Mouse (Mus musculus) midbrain, embryonic 13.5 days (tissue): ENCODE data around the gene Tysnd1. TPM values are rescaled to one million over a fixed set of nuclear protein-coding genes. Genes with fewer than 3 reads are reported as not detected.

Experiments
- ATAC-seq: fragments of 200-750 bp; cut with Nextera tagmentation; 2 replicates; pipeline ENCODE4 v1.8.0; 2017; ENCODE audit warnings: mild to moderate bottlenecking, moderate TSS enrichment, moderate library complexity
- H3K27ac ChIP-seq: fragments of 300-500 bp; sonication (generic); 2 replicates; pipeline ENCODE4 v1.5.1; 2015; ENCODE audit warnings: inconsistent platforms, mild to moderate bottlenecking, moderate library complexity
- H3K27me3 ChIP-seq: fragments of 300-500 bp; sonication (generic); 2 replicates; pipeline ENCODE4 v1.6.1; 2015; ENCODE audit warnings: mild to moderate bottlenecking, inconsistent platforms
- H3K36me3 ChIP-seq: fragments of 300-500 bp; sonication (generic); 2 replicates; pipeline ENCODE4 v1.6.1; 2015; ENCODE audit warnings: mild to moderate bottlenecking, inconsistent platforms
- H3K4me1 ChIP-seq: fragments of 300-500 bp; sonication (generic); replicated peaks from 2 replicates; pipeline ENCODE4 v1.6.1; 2015; ENCODE audit warnings: inconsistent platforms
- H3K4me2 ChIP-seq: fragments of 300-500 bp; sonication (generic); replicated peaks from 2 replicates; pipeline ENCODE4 v1.6.1; 2015; ENCODE audit warnings: moderate library complexity, mild to moderate bottlenecking, inconsistent platforms
- H3K4me3 ChIP-seq: fragments of 300-500 bp; sonication (generic); replicated peaks from 2 replicates; pipeline ENCODE4 v1.5.1; 2015; ENCODE audit warnings: mild to moderate bottlenecking, inconsistent platforms
- H3K9ac ChIP-seq: fragments of 300-500 bp; sonication (generic); replicated peaks from 2 replicates; pipeline ENCODE4 v1.6.1; 2015; ENCODE audit warnings: mild to moderate bottlenecking, inconsistent platforms
- H3K9me3 ChIP-seq: fragments of 300-500 bp; sonication (generic); 2 replicates; pipeline ENCODE4 v1.6.1; 2016; ENCODE audit warnings: mild to moderate bottlenecking, inconsistent platforms
- WGBS: fragments of 180-500 bp; shearing (Covaris S2); methylation state at CpG from one replicate; pipeline ENCODE4 v1.1.7; 2015; 5-methylcytosine and 5-hydroxymethylcytosine counted together
- polyA plus RNA-seq: library from polyadenylated mRNA; unstranded; fragments of >200 nt; fragmentation: Nextera tagmentation; extraction: Ambion mirVana; gene quantifications from 2 replicates; pipeline ENCODE4 v1.2.1, GENCODE M21; 2015

Tysnd1 gene
- polyA plus RNA-seq, 1 experiment from 2014 or later = 24.9 TPM

DNA sequence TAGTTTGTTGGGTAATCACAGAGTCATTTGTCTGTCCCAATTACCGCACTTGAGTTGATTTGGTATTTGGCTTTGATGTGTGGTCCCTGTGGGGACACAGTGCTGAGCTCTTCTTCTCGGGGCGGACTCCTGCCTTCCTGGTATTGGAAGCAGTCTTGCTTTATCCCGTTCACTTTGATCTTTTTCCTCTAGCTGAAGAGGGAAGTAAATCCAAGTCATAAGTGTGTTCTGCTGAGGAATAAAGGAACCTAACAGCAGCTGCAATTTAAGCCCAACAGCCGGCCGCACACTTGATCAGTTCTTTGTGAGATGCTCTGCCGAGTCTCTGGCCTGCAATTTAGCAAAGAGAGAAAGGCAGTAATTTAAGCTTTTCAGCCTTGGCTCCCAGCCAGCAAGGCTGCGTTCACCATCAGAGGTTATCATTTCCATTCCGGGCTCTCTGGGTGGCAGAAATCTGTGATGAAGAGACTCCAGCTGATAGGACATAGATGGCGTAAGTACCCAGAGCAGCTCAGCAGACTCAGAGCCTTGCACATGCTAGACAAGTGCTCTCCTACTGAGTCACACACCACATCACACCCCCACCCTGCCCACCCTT, 32.8 kb upstream of the Tysnd1 start:
- H3K27ac ChIP-seq = peak overlapping the region; percentile 73
- peaks cover 73% of the 10 kb centered on the region for H3K36me3 ChIP-seq
- no peaks in the 10 kb centered on the region for H3K27me3 ChIP-seq
- 0 out of 2 replicates have a peak, but pooled peaks cover 4% of the 10 kb centered on the region for H3K4me1 ChIP-seq
- H3K4me2 ChIP-seq = no peak overlapping the region
- ATAC-seq = peak; percentile 82
- H3K4me3 ChIP-seq = no peak overlapping the region
- no peak overlapping the region for H3K9ac ChIP-seq
- 53% methylated on average over 10 of the region's 10 CpGs for WGBS
- no peaks in the 10 kb centered on the region for H3K9me3 ChIP-seq

DNA sequence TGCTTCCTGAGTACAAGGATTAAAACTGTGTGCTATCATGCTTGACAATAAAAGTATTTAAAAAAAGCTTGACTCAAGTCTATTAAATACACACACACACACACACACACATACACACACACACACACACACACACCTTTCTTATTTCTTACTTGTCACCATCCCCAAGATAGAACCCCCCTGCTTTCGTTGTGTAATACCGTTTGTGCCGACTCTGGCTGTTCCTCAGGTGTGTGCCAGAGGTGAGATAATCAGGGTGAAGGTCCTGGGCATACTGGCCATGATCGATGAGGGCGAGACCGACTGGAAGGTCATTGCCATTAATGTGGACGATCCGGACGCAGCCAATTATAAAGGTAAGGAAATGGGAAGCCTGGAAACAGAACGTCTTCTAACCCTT, 30.2 kb upstream of the Tysnd1 start:
- Histone ChIP-seq H3K4me1 (0 out of 2 replicates have a peak, but pooled peaks cover 4% of the 10 kb centered on the region), H3K9ac (no peak overlapping the region), H3K36me3 (peaks cover 89% of the 10 kb centered on the region), H3K27me3 (no peaks in the 10 kb centered on the region), H3K9me3 (no peaks in the 10 kb centered on the region), H3K4me3 (no peak overlapping the region), H3K4me2 (no peak overlapping the region), H3K27ac (no peak overlapping the region)
- no peak for ATAC-seq
- WGBS = 96% methylated on average over 10 of the region's 10 CpGs

DNA sequence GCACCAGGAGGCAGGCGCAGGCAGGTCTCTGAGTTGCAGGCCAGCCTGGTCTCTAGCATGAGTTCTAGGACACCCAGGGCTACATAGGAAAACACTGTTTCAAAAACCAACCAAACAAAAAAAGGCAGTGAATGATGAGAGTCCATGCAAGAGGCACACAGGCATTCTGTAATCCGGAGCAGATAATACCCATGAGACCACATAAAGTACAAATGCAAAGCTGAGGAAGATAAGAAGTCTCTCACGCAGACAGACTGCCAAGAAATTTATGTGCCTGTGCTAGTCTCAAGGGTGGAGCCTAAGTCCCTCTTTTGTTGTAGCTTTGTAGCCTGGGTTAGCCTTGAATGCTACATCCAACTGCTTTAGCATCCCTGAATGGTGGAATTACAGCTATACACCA, 29.7 kb upstream of the Tysnd1 start:
- Histone ChIP-seq H3K9me3 (no peaks in the 10 kb centered on the region), H3K4me2 (no peak overlapping the region), H3K4me1 (0 out of 2 replicates have a peak, but pooled peaks cover 4% of the 10 kb centered on the region), H3K36me3 (peaks cover 93% of the 10 kb centered on the region), H3K27ac (no peak overlapping the region), H3K4me3 (no peak overlapping the region), H3K27me3 (no peaks in the 10 kb centered on the region), H3K9ac (no peak overlapping the region)
- 90% methylated on average over 3 of the region's 3 CpGs for WGBS
- no peak for ATAC-seq

DNA sequence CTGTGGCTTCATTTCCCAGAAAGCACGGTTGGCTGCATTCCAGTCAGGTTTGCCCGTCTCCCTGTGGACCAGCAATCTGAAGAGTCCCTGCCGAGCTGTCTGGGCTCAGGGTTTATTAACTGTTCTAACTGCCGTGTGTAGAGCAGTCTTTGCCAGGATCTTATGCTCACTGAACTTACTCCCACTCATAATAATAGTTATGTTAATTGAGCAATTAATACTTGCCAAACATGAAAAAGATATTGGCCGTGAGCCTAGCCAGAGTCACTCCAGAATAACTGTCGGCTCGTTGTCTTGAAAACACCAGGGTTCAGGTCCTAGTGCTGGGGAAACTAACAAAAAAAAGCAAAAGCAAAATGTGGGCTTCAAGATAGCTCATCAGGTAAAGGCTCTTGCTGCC, 26.0 kb upstream of the Tysnd1 start:
- no peak overlapping the region for H3K4me2 ChIP-seq
- no peak overlapping the region for H3K27ac ChIP-seq
- WGBS = 88% methylated on average over 7 of the region's 7 CpGs
- no peaks in the 10 kb centered on the region for H3K9me3 ChIP-seq
- no peak for ATAC-seq
- peaks cover 91% of the 10 kb centered on the region for H3K36me3 ChIP-seq
- no peaks in the 10 kb centered on the region for H3K4me1 ChIP-seq
- H3K4me3 ChIP-seq = no peak overlapping the region
- H3K27me3 ChIP-seq = no peaks in the 10 kb centered on the region
- H3K9ac ChIP-seq = no peak overlapping the region

DNA sequence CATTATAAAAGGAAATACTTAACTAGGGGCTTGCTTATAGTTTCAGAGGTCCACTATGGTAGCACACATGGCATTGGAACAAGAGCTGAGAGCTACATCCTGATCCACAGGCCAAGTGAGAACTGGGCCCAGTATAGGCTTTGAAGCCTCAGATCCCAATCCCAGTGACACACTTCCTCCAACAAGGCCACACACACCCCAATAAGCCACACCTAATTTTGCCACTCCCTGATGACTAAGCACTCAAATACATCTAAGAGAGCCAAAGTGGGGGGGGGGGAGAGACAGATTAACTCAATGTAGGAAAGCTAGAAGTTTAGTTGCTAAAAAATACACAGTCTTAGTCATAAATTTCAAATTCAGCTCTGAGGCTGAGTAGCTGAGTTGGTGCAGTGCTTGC, 25.4 kb upstream of the Tysnd1 start:
- H3K9me3 ChIP-seq = no peaks in the 10 kb centered on the region
- no peaks in the 10 kb centered on the region for H3K4me1 ChIP-seq
- peaks cover 91% of the 10 kb centered on the region for H3K36me3 ChIP-seq
- ATAC-seq = no peak
- no peak overlapping the region for H3K4me3 ChIP-seq
- H3K27me3 ChIP-seq = no peaks in the 10 kb centered on the region
- H3K27ac ChIP-seq = no peak overlapping the region
- no peak overlapping the region for H3K9ac ChIP-seq
- H3K4me2 ChIP-seq = no peak overlapping the region

DNA sequence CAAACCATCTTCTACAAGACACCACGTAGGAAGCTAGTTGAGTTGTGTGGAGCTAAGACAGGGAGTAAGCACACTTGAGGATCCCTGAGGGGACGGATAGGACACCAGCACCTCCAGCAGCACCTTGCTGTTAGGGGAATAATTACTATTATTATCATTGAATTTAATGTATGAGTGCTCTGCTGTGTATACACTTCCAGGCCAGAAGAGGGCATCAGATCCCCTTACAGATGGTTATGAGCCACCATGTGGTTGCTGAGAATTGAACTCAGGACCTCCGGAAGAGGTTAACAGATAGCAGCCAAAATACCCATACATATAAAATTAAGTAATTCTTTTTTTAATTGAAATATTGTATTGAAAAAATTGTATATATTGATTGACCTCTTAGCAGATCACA, 24.6 kb upstream of the Tysnd1 start:
- Histone ChIP-seq H3K9ac (no peak overlapping the region), H3K9me3 (no peaks in the 10 kb centered on the region), H3K4me3 (no peak overlapping the region), H3K27ac (no peak overlapping the region), H3K4me2 (no peak overlapping the region), H3K4me1 (no peaks in the 10 kb centered on the region), H3K27me3 (no peaks in the 10 kb centered on the region), H3K36me3 (peaks cover 88% of the 10 kb centered on the region)
- 96% methylated on average over 3 of the region's 3 CpGs for WGBS
- ATAC-seq = no peak

DNA sequence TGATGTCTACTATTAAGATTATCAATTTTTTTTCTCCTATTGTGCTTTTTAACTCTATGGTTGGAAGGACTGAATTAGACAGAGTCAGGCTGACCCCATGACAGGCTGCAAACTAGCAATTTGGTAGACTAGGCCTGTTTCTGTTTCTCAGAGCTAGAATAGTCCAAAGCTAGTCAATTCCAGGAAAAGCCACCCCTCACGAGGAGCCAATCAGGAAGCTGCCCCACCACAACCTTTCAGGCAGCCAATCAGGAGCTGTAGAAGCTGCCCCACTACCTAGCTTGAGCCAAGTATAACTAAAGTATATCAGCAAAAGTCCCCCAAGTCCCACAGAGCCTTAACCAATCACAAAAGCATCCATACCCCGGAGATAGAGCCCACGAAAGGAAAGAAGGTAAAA, 19.4 kb upstream of the Tysnd1 start:
- Histone ChIP-seq H3K4me2 (no peak overlapping the region), H3K27me3 (no peaks in the 10 kb centered on the region), H3K4me3 (no peak overlapping the region), H3K9me3 (no peaks in the 10 kb centered on the region), H3K27ac (no peak overlapping the region), H3K9ac (no peak overlapping the region), H3K4me1 (peaks cover 10% of the 10 kb centered on the region), H3K36me3 (peaks cover 45% of the 10 kb centered on the region)
- 86% methylated on average over 3 of the region's 3 CpGs for WGBS
- no peak for ATAC-seq

DNA sequence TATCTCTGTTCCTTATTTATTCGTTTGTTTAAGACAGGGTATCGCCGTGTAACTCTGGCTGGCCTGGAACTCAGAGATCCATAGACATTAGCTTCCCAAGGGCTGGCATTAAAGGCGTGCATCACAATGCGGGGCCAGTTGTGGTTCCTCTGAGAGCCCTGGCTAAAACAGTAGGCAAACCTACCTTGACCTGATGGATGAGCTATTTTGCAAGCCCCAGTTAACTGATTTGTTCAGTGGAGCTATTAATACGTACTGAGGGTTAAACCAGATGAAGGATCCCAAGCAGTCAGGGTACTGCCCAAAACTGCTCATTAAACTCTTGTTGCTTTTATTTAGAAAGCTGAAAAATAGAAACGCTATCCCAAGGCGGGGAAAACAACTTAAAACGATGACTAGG, 15.8 kb upstream of the Tysnd1 start:
- Histone ChIP-seq H3K27me3 (no peaks in the 10 kb centered on the region), H3K36me3 (peaks cover 14% of the 10 kb centered on the region), H3K27ac (peak overlapping the region; percentile 77), H3K9ac (peak overlapping the region; percentile 67), H3K4me3 (peak overlapping the region; percentile 96), H3K4me1 (peaks cover 28% of the 10 kb centered on the region), H3K4me2 (peak overlapping the region; percentile 62), H3K9me3 (no peaks in the 10 kb centered on the region)
- WGBS = 29% methylated on average over 9 of the region's 9 CpGs
- no peak; the same call in 1 of the 2 replicates for ATAC-seq

DNA sequence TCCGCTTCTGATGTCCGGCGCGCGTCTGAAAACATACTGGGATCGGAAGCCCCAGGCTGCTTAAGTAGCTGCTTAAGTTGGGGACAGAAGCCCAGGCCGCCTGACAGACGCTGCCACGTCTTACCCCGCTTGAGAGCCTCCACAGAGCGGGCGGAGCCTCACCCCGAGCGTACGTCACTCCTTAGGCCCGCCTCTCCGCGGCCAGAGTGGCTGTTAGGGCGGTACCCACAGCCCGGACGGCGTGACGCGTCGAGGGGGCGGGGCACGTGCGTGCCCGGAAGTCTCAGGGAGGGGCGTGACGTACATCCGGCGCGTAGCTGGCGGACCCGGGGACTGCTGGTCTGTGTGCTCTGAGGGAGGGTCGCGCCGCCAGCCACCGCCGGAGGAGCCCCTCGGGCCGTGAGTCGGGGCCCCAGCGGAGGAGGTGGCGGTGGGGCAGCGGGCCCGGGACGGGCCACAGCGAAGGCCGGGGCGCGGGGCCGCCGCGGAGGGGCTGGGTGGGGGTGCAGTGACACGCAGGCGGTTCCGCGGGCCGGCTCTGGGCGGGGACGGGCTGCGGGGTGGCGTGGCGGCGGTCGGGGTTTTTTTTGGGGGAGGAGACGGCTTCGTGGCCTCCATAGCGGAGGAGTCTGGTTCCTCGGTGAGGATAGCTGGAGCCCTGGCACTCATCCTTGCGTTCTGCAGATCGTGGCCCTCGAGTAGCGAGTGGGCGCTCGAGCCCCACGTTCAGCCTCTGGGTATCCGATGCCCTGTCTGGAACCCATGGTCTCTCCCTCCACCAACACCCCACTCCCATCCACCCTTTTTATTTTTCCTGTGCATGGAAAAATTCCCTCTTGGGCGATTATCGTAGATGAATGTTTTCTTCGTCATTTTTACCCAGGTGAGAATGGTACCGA, 15.1 kb upstream of the Tysnd1 start, which contains the start of gene Sar1a:
Gene Sar1a (plus strand): TSS at position 285 of the 899 bp plus-strand sequence.
- Histone ChIP-seq H3K27me3 (no peaks in the 10 kb centered on the region), H3K36me3 (peaks cover 14% of the 10 kb centered on the region), H3K4me1 (peaks cover 28% of the 10 kb centered on the region), H3K4me3 (peak within 1 kb of the TSS; percentile 96), H3K27ac (peak within 1 kb of the TSS; percentile 77), H3K9me3 (no peaks in the 10 kb centered on the region), H3K9ac (peak within 1 kb of the TSS; percentile 96), H3K4me2 (peak within 1 kb of the TSS; percentile 96)
- ATAC-seq = peak; percentile 100
- WGBS = under 1% methylated on average over 79 of the region's 84 CpGs

DNA sequence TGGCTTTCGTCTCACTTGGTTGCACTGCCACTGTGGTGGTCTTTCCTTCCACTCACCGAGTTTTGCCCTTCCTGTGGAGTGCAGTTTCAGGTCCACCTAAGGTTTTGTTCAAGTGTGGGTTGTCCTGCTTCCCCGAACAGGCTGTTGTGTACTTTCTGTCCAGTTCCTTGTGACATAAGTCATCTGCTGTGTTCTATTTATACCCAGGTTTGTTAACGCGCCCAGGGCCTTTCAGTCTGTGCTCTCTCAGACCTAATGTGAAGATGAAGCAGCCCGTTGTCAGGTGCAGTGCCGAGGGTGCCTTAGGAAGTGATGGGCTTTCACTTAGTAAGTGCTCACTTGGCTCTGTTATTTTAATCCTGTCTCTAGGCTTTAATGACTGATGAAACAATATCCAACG, 5.9 kb upstream of the Tysnd1 start:
- H3K4me2 ChIP-seq = no peak overlapping the region
- H3K4me3 ChIP-seq = no peak overlapping the region
- no peak for ATAC-seq
- H3K27me3 ChIP-seq = no peaks in the 10 kb centered on the region
- H3K4me1 ChIP-seq = no peaks in the 10 kb centered on the region
- H3K36me3 ChIP-seq = peaks cover 90% of the 10 kb centered on the region
- H3K27ac ChIP-seq = no peak overlapping the region
- WGBS = 91% methylated on average over 8 of the region's 8 CpGs
- no peak overlapping the region for H3K9ac ChIP-seq
- H3K9me3 ChIP-seq = no peaks in the 10 kb centered on the region

DNA sequence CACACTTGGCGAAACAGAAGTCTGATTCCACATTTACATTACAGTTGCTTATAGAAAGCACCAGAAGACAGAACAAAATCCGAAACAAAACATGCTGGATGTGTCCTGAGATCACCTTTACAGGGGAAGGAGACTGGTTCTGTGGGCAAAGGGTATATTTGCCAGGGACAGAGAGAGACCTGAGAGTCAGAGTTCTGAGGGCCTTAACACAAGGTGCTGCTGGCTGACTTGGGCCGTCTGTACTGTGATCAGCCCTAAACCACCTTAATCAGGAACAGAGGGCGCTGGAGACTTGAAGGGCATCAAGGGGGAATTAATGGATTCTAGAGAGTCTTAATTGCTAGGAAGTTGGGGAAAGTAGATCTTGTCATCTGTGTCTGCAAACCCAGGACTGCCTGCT, 1.8 kb upstream of the Tysnd1 start:
- no peak overlapping the region for H3K9ac ChIP-seq
- peaks cover 17% of the 10 kb centered on the region for H3K4me1 ChIP-seq
- ATAC-seq = no peak
- H3K27ac ChIP-seq = no peak overlapping the region
- no peaks in the 10 kb centered on the region for H3K27me3 ChIP-seq
- no peak overlapping the region for H3K4me2 ChIP-seq
- H3K4me3 ChIP-seq = no peak overlapping the region
- H3K36me3 ChIP-seq = peaks cover 51% of the 10 kb centered on the region
- 74% methylated on average over 4 of the region's 4 CpGs for WGBS
- no peaks in the 10 kb centered on the region for H3K9me3 ChIP-seq
